Mouse (Mus musculus) embryonic facial prominence, embryonic 11.5 days (tissue): ENCODE data around the gene Fstl1. TPM values are rescaled to one million over a fixed set of nuclear protein-coding genes. Genes with fewer than 3 reads are reported as not detected.

ENCODE experiments used
- ATAC-seq: fragments of 200-750 bp; cut with Nextera tagmentation; replicated peaks from 2 replicates; pipeline ENCODE4 v1.8.0; 2017; ENCODE audit warnings: low read depth; ENCODE audit not compliant: insufficient number of reproducible peaks, low FRiP score, low TSS enrichment
- DNase-seq: peaks from one replicate; pipeline ENCODE4 v3.0.0-alpha.2; 2015; ENCODE audit warnings: low spot score
- H3K27ac ChIP-seq: fragments of 300-500 bp; sonication (generic); replicated peaks from 2 replicates; pipeline ENCODE4 v1.5.1; 2014; ENCODE audit warnings: mild to moderate bottlenecking, low read depth, low read length, control low read depth
- H3K27me3 ChIP-seq: fragments of 300-500 bp; sonication (generic); 2 replicates; pipeline ENCODE4 v1.6.1; 2014; ENCODE audit warnings: mild to moderate bottlenecking, low read length, moderate library complexity, mixed read lengths; ENCODE audit not compliant: control insufficient read depth, insufficient read depth
- H3K36me3 ChIP-seq: fragments of 300-500 bp; sonication (generic); replicated peaks from 2 replicates; pipeline ENCODE4 v1.6.1; 2014; ENCODE audit warnings: low read depth, mild to moderate bottlenecking, low read length, moderate library complexity, mixed read lengths; ENCODE audit not compliant: control insufficient read depth, insufficient read depth
- H3K4me1 ChIP-seq: fragments of 300-500 bp; sonication (generic); 2 replicates; pipeline ENCODE4 v1.6.1; 2014; ENCODE audit warnings: low read length, mixed read lengths; ENCODE audit not compliant: control insufficient read depth, insufficient read depth
- H3K4me2 ChIP-seq: fragments of 300-500 bp; sonication (generic); 2 replicates; pipeline ENCODE4 v1.6.1; 2014; ENCODE audit warnings: low read depth, mild to moderate bottlenecking, control low read depth, low read length, moderate library complexity
- H3K4me3 ChIP-seq: fragments of 300-500 bp; sonication (generic); 2 replicates; pipeline ENCODE4 v1.5.1; 2014; ENCODE audit warnings: low read depth, low read length, control low read depth
- H3K9ac ChIP-seq: fragments of 300-500 bp; sonication (generic); replicated peaks from 2 replicates; pipeline ENCODE4 v1.6.1; 2014; ENCODE audit warnings: mild to moderate bottlenecking, control low read depth, low read length
- H3K9me3 ChIP-seq: fragments of 300-500 bp; sonication (generic); replicated peaks from 2 replicates; pipeline ENCODE4 v1.6.1; 2016; ENCODE audit warnings: mild to moderate bottlenecking, low read length, inconsistent platforms, mixed read lengths; ENCODE audit not compliant: control insufficient read depth
- WGBS: fragments of 180-500 bp; shearing (Covaris S2); extraction: QIAGEN DNeasy Blood & Tissue Kit; methylation state at CpG from one replicate; pipeline ENCODE4 v1.1.7; 2014; 5-methylcytosine and 5-hydroxymethylcytosine counted together
- polyA plus RNA-seq: library from polyadenylated mRNA; unstranded; fragments of >200 nt; fragmentation: Nextera tagmentation; extraction: Ambion mirVana; gene quantifications from 2 replicates; pipeline ENCODE4 v1.2.1, GENCODE M21; 2014

Fstl1 gene
- polyA plus RNA-seq, 1 experiment from 2014 or later: 367 TPM

- DNase-seq: no peak
- Histone ChIP-seq H3K27ac (no peak overlapping the region), H3K4me3 (no peak overlapping the region), H3K9me3 (no peaks in the 10 kb centered on the region), H3K4me1 (no peaks in the 10 kb centered on the region), H3K27me3 (no peaks in the 10 kb centered on the region), H3K9ac (no peak overlapping the region), H3K36me3 (no peaks in the 10 kb centered on the region), H3K4me2 (no peak overlapping the region)
- 75% methylated on average over 2 of the region's 2 CpGs for WGBS
- no peak for ATAC-seq
Measured at GRCm38 (mm10) chr16:37842439-37842838, 65.8 kb downstream of the Fstl1 start.

GRCm38 (mm10) chr16:37843740-37844139 is 67.1 kb downstream of the Fstl1 start:
- Histone ChIP-seq H3K36me3 (no peaks in the 10 kb centered on the region), H3K9ac (no peak overlapping the region), H3K4me2 (no peak overlapping the region), H3K27ac (no peak overlapping the region), H3K9me3 (no peaks in the 10 kb centered on the region), H3K27me3 (no peaks in the 10 kb centered on the region), H3K4me3 (no peak overlapping the region), H3K4me1 (no peaks in the 10 kb centered on the region)
- 88% methylated on average over 12 of the region's 12 CpGs for WGBS
- DNase-seq (no peak), ATAC-seq (no peak)

GRCm38 (mm10) chr16:37845202-37845925 is 68.7 kb downstream of the Fstl1 start:
- DNase-seq (no peak), ATAC-seq (no peak)
- no peak overlapping the region for H3K27ac ChIP-seq
- H3K9ac ChIP-seq: no peak overlapping the region
- no peaks in the 10 kb centered on the region for H3K27me3 ChIP-seq
- no peak overlapping the region for H3K4me2 ChIP-seq
- 86% methylated on average over 7 of the region's 7 CpGs for WGBS
- no peaks in the 10 kb centered on the region for H3K36me3 ChIP-seq
- no peaks in the 10 kb centered on the region for H3K4me1 ChIP-seq
- H3K9me3 ChIP-seq: no peaks in the 10 kb centered on the region
- H3K4me3 ChIP-seq: no peak overlapping the region

- no peaks in the 10 kb centered on the region for H3K36me3 ChIP-seq
- ATAC-seq: no peak
- no peak overlapping the region for H3K4me2 ChIP-seq
- no peaks in the 10 kb centered on the region for H3K27me3 ChIP-seq
- no peaks in the 10 kb centered on the region for H3K9me3 ChIP-seq
- no peaks in the 10 kb centered on the region for H3K4me1 ChIP-seq
- no peak for DNase-seq
- H3K4me3 ChIP-seq: no peak overlapping the region
- H3K27ac ChIP-seq: no peak overlapping the region
- 88% methylated on average over 3 of the region's 3 CpGs for WGBS
- no peak overlapping the region for H3K9ac ChIP-seq
Measured at GRCm38 (mm10) chr16:37847081-37847480, 70.4 kb downstream of the Fstl1 start.

- Histone ChIP-seq H3K4me1 (no peaks in the 10 kb centered on the region), H3K27me3 (no peaks in the 10 kb centered on the region), H3K9ac (no peak overlapping the region), H3K4me3 (no peak overlapping the region), H3K9me3 (no peaks in the 10 kb centered on the region), H3K27ac (no peak overlapping the region), H3K4me2 (no peak overlapping the region), H3K36me3 (no peaks in the 10 kb centered on the region)
- 12% methylated on average over 5 of the region's 5 CpGs for WGBS
- DNase-seq: peak; percentile 77
- peak; percentile 68 for ATAC-seq
Measured at GRCm38 (mm10) chr16:37851366-37851765, 74.7 kb downstream of the Fstl1 start.

DNA sequence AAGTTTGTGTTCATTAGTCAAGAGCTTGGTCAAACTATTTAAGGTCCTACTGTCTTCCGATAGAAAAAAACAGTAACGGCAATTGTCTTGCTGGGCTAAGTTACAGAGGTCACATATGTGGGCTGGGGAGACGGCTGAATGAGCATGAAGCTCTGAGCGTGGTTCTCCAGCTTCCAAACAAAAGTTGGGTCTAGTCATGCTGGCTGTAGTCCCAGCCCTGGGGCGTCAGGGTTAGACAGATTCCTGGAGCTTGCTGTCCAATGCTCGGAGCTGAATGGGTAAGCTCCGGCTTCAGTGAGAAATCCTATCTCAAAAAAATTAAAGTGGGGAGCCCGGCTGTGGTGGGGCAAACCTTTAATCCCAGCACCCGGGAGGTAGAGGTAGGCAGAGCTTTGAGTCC is 76.6 kb downstream of the Fstl1 start:
- no peak overlapping the region for H3K27ac ChIP-seq
- no peaks in the 10 kb centered on the region for H3K36me3 ChIP-seq
- H3K4me2 ChIP-seq: no peak overlapping the region
- 53% methylated on average over 9 of the region's 9 CpGs for WGBS
- no peak overlapping the region for H3K4me3 ChIP-seq
- no peaks in the 10 kb centered on the region for H3K4me1 ChIP-seq
- no peak overlapping the region for H3K9ac ChIP-seq
- H3K9me3 ChIP-seq: no peaks in the 10 kb centered on the region
- ATAC-seq: no peak
- no peak for DNase-seq
- no peaks in the 10 kb centered on the region for H3K27me3 ChIP-seq

- Histone ChIP-seq H3K4me1 (no peaks in the 10 kb centered on the region), H3K27me3 (no peaks in the 10 kb centered on the region), H3K9ac (no peak overlapping the region), H3K9me3 (no peaks in the 10 kb centered on the region), H3K36me3 (no peaks in the 10 kb centered on the region), H3K4me2 (no peak overlapping the region; the same call in 1 of the 2 replicates), H3K4me3 (no peak overlapping the region), H3K27ac (no peak overlapping the region)
- peak; percentile 58; the same call in 1 of the 2 replicates for ATAC-seq
- WGBS: 51% methylated on average over 14 of the region's 14 CpGs
- DNase-seq: no peak
Measured at GRCm38 (mm10) chr16:37854054-37854453, 77.4 kb downstream of the Fstl1 start.

GRCm38 (mm10) chr16:37854593-37854992 is 77.9 kb downstream of the Fstl1 start:
- peak; percentile 6 for DNase-seq
- Histone ChIP-seq H3K27me3 (no peaks in the 10 kb centered on the region), H3K4me1 (no peaks in the 10 kb centered on the region), H3K36me3 (no peaks in the 10 kb centered on the region), H3K4me3 (no peak overlapping the region), H3K9ac (no peak overlapping the region), H3K27ac (no peak overlapping the region), H3K9me3 (no peaks in the 10 kb centered on the region), H3K4me2 (no peak overlapping the region)
- no peak for ATAC-seq
- 26% methylated on average over 5 of the region's 5 CpGs for WGBS
